Mouse (Mus musculus) limb, embryonic 13.5 days (tissue): ENCODE data around the gene Hspa8. TPM values are rescaled to one million over a fixed set of nuclear protein-coding genes. Genes with fewer than 3 reads are reported as not detected.

Source experiments
- ATAC-seq: fragments of 200-750 bp; cut with Nextera tagmentation; 2 replicates; pipeline ENCODE4 v1.8.0; 2017; ENCODE audit warnings: low read depth, moderate number of reproducible peaks, moderate TSS enrichment; ENCODE audit not compliant: low FRiP score
- H3K27ac ChIP-seq: fragments of 300-500 bp; sonication (generic); 2 replicates; pipeline ENCODE4 v1.5.1; 2015; ENCODE audit warnings: inconsistent platforms, mild to moderate bottlenecking, moderate library complexity
- H3K27me3 ChIP-seq: fragments of 300-500 bp; sonication (generic); 2 replicates; pipeline ENCODE4 v1.6.1; 2015; ENCODE audit warnings: mild to moderate bottlenecking, inconsistent platforms
- H3K36me3 ChIP-seq: fragments of 300-500 bp; sonication (generic); 2 replicates; pipeline ENCODE4 v1.6.1; 2015; ENCODE audit warnings: inconsistent platforms, mild to moderate bottlenecking, moderate library complexity
- H3K4me1 ChIP-seq: fragments of 300-500 bp; sonication (generic); 2 replicates; pipeline ENCODE4 v1.6.1; 2015; ENCODE audit warnings: inconsistent platforms
- H3K4me2 ChIP-seq: fragments of 300-500 bp; sonication (generic); replicated peaks from 2 replicates; pipeline ENCODE4 v1.6.1; 2015; ENCODE audit warnings: inconsistent platforms, mild to moderate bottlenecking, moderate library complexity
- H3K4me3 ChIP-seq: fragments of 300-500 bp; sonication (generic); 2 replicates; pipeline ENCODE4 v1.5.1; 2015; ENCODE audit warnings: moderate library complexity, mild to moderate bottlenecking, inconsistent platforms
- H3K9ac ChIP-seq: fragments of 300-500 bp; sonication (generic); 2 replicates; pipeline ENCODE4 v1.6.1; 2015; ENCODE audit warnings: mild to moderate bottlenecking, inconsistent platforms
- H3K9me3 ChIP-seq: fragments of 300-500 bp; sonication (generic); 2 replicates; pipeline ENCODE4 v1.6.1; 2016; ENCODE audit warnings: inconsistent platforms
- WGBS: fragments of 180-500 bp; shearing (Covaris S2); methylation state at CpG from one replicate; pipeline ENCODE4 v1.1.7; 2015; 5-methylcytosine and 5-hydroxymethylcytosine counted together
- polyA plus RNA-seq: library from polyadenylated mRNA; unstranded; fragments of >200 nt; fragmentation: Nextera tagmentation; extraction: Ambion mirVana; gene quantifications from 2 replicates; pipeline ENCODE4 v1.2.1, GENCODE M21; 2015

Hspa8 gene
- 2,194 and 2,567 TPM in 2 replicates for polyA plus RNA-seq

DNA sequence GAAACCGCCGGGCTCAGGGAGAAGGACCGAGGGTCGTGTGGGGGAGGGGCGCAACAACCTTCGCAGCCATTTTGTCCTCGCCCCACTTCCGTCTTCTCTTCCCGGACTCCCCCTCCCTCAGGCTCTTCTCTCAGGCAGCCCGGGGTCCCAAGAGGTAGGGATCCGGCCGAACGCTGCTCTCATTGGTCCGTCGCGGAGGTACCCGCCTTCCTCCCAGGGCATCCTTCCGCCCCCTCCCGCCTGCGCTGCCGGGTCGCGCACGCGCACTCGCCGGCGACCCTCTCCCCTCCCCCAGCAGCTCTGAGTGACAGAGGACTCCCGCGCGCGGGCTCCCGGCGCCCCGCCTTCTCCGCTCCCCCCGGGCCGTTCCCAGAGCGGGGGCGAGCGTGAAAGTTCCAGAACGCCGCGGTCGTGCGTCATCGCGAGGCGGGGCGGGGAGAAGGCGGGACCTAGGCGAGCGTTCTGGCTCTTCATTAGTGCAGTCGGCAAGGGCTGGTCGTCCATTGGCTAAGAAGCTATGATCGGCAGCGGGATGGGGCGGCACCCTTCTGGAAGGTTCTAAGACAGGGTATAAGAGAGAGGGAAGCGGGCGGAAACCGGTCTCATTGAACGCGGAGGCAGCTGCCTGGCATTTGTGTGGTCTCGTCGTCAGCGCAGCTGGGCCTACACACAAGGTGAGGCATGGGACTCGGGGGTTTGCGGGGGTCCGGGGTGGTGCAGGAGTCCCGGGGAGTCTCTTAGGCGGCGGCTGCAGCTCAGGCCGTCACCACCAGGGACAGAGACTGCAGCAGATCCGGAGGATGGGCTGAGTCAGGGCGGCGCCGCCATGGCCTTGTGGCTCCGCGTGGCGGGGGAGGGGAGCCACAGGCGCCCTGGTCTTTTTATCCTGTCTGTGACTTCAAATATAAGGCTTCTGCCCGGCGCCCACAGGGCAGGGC lies at the start of gene Hspa8:
Gene Hspa8, plus strand, starts transcription at position 310 of the 938 bp plus-strand sequence.
- Histone ChIP-seq H3K4me3 (peak within 1 kb of the TSS; percentile 97), H3K36me3 (peaks cover 24% of the 10 kb centered on the region), H3K4me2 (peak within 1 kb of the TSS; percentile 85), H3K4me1 (peaks cover 40% of the 10 kb centered on the region), H3K9me3 (no peaks in the 10 kb centered on the region), H3K9ac (peak within 1 kb of the TSS; percentile 99), H3K27ac (peak within 1 kb of the TSS; percentile 97), H3K27me3 (no peaks in the 10 kb centered on the region)
- peak; percentile 96 for ATAC-seq
- under 1% methylated on average over 81 of the region's 83 CpGs for WGBS

GRCm38 (mm10) chr9:40751749-40752148 lies 49.0 kb upstream of the Hspa8 start:
- Histone ChIP-seq H3K27me3 (no peaks in the 10 kb centered on the region), H3K9me3 (no peaks in the 10 kb centered on the region), H3K27ac (no peak overlapping the region), H3K4me2 (no peak overlapping the region), H3K9ac (no peak overlapping the region), H3K36me3 (peaks cover 13% of the 10 kb centered on the region; the same call in 1 of the 2 replicates), H3K4me3 (no peak overlapping the region), H3K4me1 (peaks cover 27% of the 10 kb centered on the region)
- 52% methylated on average over 3 of the region's 3 CpGs for WGBS
- no peak for ATAC-seq

DNA sequence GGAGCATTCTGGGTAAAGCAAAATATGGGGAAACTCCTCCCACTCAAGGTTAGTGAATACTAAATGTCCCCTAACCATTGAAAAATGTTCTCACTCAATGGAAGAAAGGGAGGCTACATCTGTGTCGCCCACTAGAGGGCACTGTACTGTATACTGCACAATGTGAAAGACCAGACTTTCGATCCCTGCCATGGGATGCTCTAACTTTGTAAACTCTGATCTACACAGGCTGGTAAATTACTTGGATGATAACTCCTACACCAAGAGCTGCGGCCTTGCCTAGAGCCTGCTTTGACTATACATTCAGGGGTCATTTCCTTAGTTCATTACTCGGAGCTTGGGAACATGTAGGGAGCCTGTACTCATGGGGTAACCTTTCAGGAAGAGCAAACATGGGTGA lies 44.4 kb upstream of the Hspa8 start:
- Histone ChIP-seq H3K4me1 (peaks cover 25% of the 10 kb centered on the region), H3K27me3 (no peaks in the 10 kb centered on the region), H3K36me3 (peaks cover 10% of the 10 kb centered on the region), H3K4me2 (peak overlapping the region; percentile 57), H3K27ac (peak overlapping the region; percentile 78), H3K9me3 (no peaks in the 10 kb centered on the region), H3K4me3 (no peak overlapping the region), H3K9ac (no peak overlapping the region)
- ATAC-seq = no peak
- WGBS = 23% methylated on average over 4 of the region's 4 CpGs

DNA sequence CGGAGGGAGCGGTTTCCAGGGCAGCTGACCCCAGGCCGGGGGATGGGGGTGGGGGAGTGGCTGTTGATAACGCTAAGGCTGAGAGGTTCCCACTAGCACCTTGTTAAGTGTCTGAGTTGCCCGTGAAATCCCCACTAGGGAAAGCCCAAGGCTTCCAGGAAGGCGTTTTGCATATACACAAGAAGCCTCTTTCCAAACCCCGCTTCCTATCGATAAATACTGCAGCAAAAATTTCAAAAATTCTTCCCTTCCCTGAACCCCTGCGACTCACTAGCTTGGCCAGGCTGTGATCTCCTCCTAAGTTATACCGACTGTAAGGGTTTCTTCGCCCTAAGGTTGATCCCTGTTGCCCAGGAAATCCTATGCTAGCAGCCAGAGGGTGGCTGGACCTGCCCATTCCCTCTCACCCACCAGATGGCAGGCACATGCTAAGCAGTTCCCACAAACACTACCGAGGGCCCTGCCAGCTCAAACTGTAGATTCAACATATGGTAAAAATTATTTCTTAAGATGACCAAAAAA lies 43.6 kb upstream of the Hspa8 start:
- Histone ChIP-seq H3K27me3 (no peaks in the 10 kb centered on the region), H3K36me3 (peaks cover 17% of the 10 kb centered on the region), H3K27ac (peak overlapping the region; percentile 78), H3K9ac (peak overlapping the region; percentile 48; the same call in 1 of the 2 replicates), H3K4me2 (peak overlapping the region; percentile 57), H3K4me1 (peaks cover 20% of the 10 kb centered on the region), H3K4me3 (peak overlapping the region; percentile 26; the same call in 1 of the 2 replicates), H3K9me3 (no peaks in the 10 kb centered on the region)
- peak; percentile 68 for ATAC-seq
- 18% methylated on average over 12 of the region's 12 CpGs for WGBS

GRCm38 (mm10) chr9:40757685-40758270 lies 43.0 kb upstream of the Hspa8 start:
- Histone ChIP-seq H3K27ac (peak overlapping the region; percentile 63; the same call in 1 of the 2 replicates), H3K4me3 (peak overlapping the region; percentile 26; the same call in 1 of the 2 replicates), H3K36me3 (peaks cover 18% of the 10 kb centered on the region), H3K4me2 (peak overlapping the region; percentile 57), H3K9ac (no peak overlapping the region), H3K27me3 (no peaks in the 10 kb centered on the region), H3K9me3 (no peaks in the 10 kb centered on the region), H3K4me1 (peaks cover 20% of the 10 kb centered on the region)
- ATAC-seq = peak; percentile 83
- 15% methylated on average over 21 of the region's 22 CpGs for WGBS

- Histone ChIP-seq H3K27me3 (no peaks in the 10 kb centered on the region), H3K36me3 (peaks cover 61% of the 10 kb centered on the region), H3K4me2 (no peak overlapping the region), H3K4me1 (peaks cover 8% of the 10 kb centered on the region), H3K4me3 (no peak overlapping the region), H3K9ac (no peak overlapping the region), H3K27ac (no peak overlapping the region), H3K9me3 (no peaks in the 10 kb centered on the region)
- no peak for ATAC-seq
- WGBS = 93% methylated on average over 6 of the region's 6 CpGs
These were observed 38.4 kb upstream of the Hspa8 start for GRCm38 (mm10) chr9:40762354-40762753.

GRCm38 (mm10) chr9:40764887-40765580 lies 35.8 kb upstream of the Hspa8 start:
- peaks cover 63% of the 10 kb centered on the region for H3K36me3 ChIP-seq
- ATAC-seq = no peak
- no peaks in the 10 kb centered on the region for H3K9me3 ChIP-seq
- no peak overlapping the region for H3K9ac ChIP-seq
- H3K27ac ChIP-seq = no peak overlapping the region
- no peak overlapping the region for H3K4me3 ChIP-seq
- H3K4me1 ChIP-seq = no peaks in the 10 kb centered on the region
- no peaks in the 10 kb centered on the region for H3K27me3 ChIP-seq
- H3K4me2 ChIP-seq = no peak overlapping the region
- 87% methylated on average over 8 of the region's 9 CpGs for WGBS

- WGBS = 70% methylated on average over 12 of the region's 12 CpGs
- Histone ChIP-seq H3K36me3 (peaks cover 63% of the 10 kb centered on the region), H3K4me3 (no peak overlapping the region), H3K27ac (no peak overlapping the region), H3K27me3 (no peaks in the 10 kb centered on the region), H3K9me3 (no peaks in the 10 kb centered on the region), H3K9ac (no peak overlapping the region), H3K4me2 (no peak overlapping the region), H3K4me1 (no peaks in the 10 kb centered on the region)
- no peak for ATAC-seq
These were observed 35.2 kb upstream of the Hspa8 start for GRCm38 (mm10) chr9:40765581-40765940.

DNA sequence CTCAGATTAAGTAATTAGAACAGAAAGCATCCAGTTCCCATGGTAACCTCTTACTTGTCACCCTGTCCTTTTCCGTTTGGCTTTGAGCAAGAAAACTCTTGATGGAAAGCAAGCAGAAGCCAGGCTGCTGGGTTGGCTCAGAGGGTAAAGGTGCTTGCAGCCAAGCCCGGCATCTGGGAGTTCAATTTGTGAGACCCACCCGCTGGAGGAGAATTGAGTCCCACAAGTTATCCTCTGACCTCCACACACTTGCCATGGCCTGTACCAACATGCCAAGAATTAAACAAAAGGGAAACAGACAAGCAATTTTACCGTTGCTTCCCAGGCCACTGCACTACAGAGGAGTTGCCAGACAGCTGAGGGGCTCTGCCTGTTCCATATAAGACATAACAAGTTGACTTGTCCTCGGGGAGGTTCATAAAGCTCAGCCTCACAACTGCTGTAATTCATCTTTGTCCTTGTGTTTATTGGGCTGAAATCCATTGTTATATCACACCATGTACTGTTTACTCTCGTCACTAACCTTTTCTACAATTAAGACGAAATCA lies 34.7 kb upstream of the Hspa8 start:
- Histone ChIP-seq H3K36me3 (peaks cover 63% of the 10 kb centered on the region), H3K27ac (no peak overlapping the region; the same call in 1 of the 2 replicates), H3K27me3 (no peaks in the 10 kb centered on the region), H3K4me2 (no peak overlapping the region), H3K4me3 (no peak overlapping the region), H3K9ac (no peak overlapping the region), H3K4me1 (no peaks in the 10 kb centered on the region), H3K9me3 (no peaks in the 10 kb centered on the region)
- no peak for ATAC-seq
- WGBS = 79% methylated on average over 7 of the region's 7 CpGs

DNA sequence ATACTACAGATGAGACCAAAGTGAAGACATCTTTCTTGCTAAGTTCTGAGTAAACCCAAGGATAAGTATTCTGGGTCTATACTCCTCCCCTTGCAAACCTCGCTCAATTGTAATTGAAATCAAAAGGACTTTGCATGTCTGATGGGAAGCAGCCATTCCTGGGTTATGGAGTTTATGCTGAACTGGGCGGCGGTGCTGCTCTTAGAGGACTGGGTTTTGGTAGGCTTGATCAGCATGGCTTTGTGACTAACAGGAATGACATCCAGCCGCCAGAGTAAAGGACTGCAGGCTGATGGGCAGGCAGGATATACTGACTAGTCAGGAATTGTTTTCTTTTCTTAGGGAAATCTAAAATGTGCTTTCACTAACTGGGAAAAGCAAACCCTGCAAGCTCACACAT lies 32.8 kb upstream of the Hspa8 start:
- no peaks in the 10 kb centered on the region for H3K4me1 ChIP-seq
- H3K9ac ChIP-seq = no peak overlapping the region
- H3K36me3 ChIP-seq = peaks cover 68% of the 10 kb centered on the region
- H3K27ac ChIP-seq = no peak overlapping the region
- H3K4me3 ChIP-seq = no peak overlapping the region
- no peak overlapping the region for H3K4me2 ChIP-seq
- H3K27me3 ChIP-seq = no peaks in the 10 kb centered on the region
- no peak for ATAC-seq
- 88% methylated on average over 4 of the region's 4 CpGs for WGBS
- H3K9me3 ChIP-seq = no peaks in the 10 kb centered on the region

DNA sequence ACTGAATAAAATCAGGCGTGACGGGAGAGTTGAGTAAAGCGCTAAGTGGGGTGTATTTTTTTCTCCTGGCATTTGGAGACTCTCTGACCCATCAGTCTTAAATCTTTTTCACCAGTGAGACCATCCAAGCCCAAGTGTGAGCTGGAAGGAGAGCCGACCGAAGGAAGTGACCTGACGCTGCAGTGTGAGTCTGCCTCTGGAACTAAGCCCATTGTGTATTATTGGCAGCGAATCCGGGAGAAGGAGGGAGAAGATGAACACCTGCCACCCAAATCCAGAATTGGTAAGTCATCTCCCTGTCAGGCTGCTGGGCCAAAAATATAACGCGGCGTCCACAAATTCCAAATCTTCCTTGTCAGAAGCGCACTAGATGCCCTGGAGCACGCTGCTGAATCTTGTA lies 28.5 kb upstream of the Hspa8 start:
- Histone ChIP-seq H3K27me3 (no peaks in the 10 kb centered on the region), H3K4me3 (no peak overlapping the region), H3K4me2 (no peak overlapping the region), H3K27ac (no peak overlapping the region), H3K9me3 (no peaks in the 10 kb centered on the region), H3K36me3 (peaks cover 68% of the 10 kb centered on the region), H3K4me1 (no peaks in the 10 kb centered on the region), H3K9ac (no peak overlapping the region)
- no peak for ATAC-seq
- 84% methylated on average over 13 of the region's 13 CpGs for WGBS
